Mouse (Mus musculus): ENCODE results near the gene C530008M17Rik. TPM values are rescaled to one million over a fixed set of nuclear protein-coding genes. Genes with fewer than 3 reads are reported as not detected.

C530008M17Rik gene
- total and polyA plus RNA-seq, 3 experiments: 3.2 to 10.6 TPM; not detected in 1

DNA sequence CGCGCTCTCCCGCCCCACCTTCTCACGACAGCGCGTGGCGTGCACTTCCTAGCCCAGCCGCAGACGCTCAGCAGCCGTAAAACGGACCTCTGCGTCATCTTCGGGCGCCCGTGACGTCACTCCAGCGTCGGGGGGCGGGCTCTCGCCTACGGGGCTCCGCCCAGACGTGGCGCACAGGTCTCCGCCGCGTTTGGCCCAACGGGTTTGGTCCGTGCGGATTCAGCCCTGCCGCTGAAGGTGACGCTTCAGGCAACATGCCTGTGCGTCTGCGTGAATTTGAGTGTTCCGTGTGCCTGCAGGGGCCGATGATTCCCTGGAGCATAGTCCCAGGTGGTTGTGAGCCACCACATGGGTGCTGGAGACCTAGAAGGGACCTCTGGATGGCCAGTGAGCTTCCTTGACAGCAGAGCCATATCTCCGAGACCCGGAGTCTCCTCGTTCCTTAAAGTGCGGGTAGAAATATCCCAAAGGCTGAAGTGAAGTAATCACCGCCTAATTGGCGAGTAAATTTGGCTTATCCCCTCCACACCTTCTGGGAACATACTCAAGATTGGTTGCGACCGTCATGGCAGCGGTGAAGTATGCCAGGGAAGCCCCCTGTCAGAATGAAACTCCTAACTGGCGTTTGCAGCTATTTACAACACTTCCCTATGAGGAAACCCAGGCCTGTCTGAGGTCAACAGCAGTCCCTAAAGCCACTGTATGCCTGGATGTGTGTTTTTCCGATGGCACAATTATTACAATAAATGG is 249.3 kb downstream of the C530008M17Rik start, which contains the start of gene Aasdh:
TSS of gene Aasdh (minus strand) at position 110 of the 750 bp plus-strand sequence.
- Histone ChIP-seq H3K9me3 (replicated peaks; ENCODE audit: insufficient read depth, low read length) (no peaks in the 10 kb centered on the region), H3K36me3 (ENCODE audit: control insufficient read depth in 1 of 2, insufficient read depth in 2 of 2, low read length in 2 of 2) (peaks cover 0 to 23% of the 10 kb centered on the region in 2 experiments; a peak in 3 of 4 replicates), H3K27ac (ENCODE audit: control insufficient read depth, low read depth, low read length) (peak within 1 kb of the TSS; percentile 86), H3K9ac (ENCODE audit: control insufficient read depth, low read depth, low read length, poor library complexity, severe bottlenecking) (peak within 1 kb of the TSS; percentile 86), H3K79me2 (ENCODE audit: control insufficient read depth, insufficient read depth, low read length, poor library complexity) (peaks cover 4% of the 10 kb centered on the region; the same call in 1 of the 2 replicates), H3K27me3 (ENCODE audit: control insufficient read depth in 1 of 2, insufficient read depth in 2 of 2, low read length in 2 of 2) (no peaks in the 10 kb centered on the region), H3K4me3 (ENCODE audit: control insufficient read depth in 1 of 2, insufficient read depth in 1 of 2, low read depth in 2 of 2, low read length in 2 of 2) (peak within 1 kb of the TSS; percentile 74 to 79), H3K4me1 (ENCODE audit: control insufficient read depth in 1 of 2, insufficient read depth in 2 of 2, low read length in 2 of 2) (peaks cover 7 to 13% of the 10 kb centered on the region in 2 experiments; a peak in 3 of 4 replicates)
- peak; percentile 99 for DNase-seq (ENCODE audit: low read depth, low spot score)
- TF ChIP-seq CHD1 (IDR thresholded peaks at IDR 0.05; ENCODE audit: low read depth, low read length) (no peak), E2F4 (IDR thresholded peaks at IDR 0.05; ENCODE audit: borderline replicate concordance, low read depth, low read length) (peak; percentile 57; the same call in 1 of the 2 replicates), POLR2A (IDR thresholded peaks at IDR 0.05; ENCODE audit: control insufficient read depth in 1 of 2, insufficient read depth in 1 of 2, low read depth in 1 of 2, low read length in 2 of 2, poor library complexity in 1 of 2) (peak; percentile 98 to 100), USF1 (IDR thresholded peaks at IDR 0.05; ENCODE audit: low read depth, low read length) (0 out of 2 replicates have a peak, but pooled peaks have one; percentile 33), MYC (IDR thresholded peaks at IDR 0.05; ENCODE audit: low read depth, low read length) (peak; percentile 87; the same call in 1 of the 2 replicates), USF2 (IDR thresholded peaks at IDR 0.05; ENCODE audit: borderline replicate concordance in 1 of 2, insufficient read depth in 1 of 2, low read depth in 1 of 2, low read length in 2 of 2) (no peak), ZNF384 (IDR thresholded peaks at IDR 0.05; ENCODE audit: low read depth, low read length) (no peak; the same call in 1 of the 2 replicates), EP300 (IDR thresholded peaks at IDR 0.05; ENCODE audit: low read depth in 1 of 2, low read length in 2 of 2) (peak in 1 of 2 experiments; percentile 49; a peak in 1 of 4 replicates), ZC3H11A (IDR thresholded peaks at IDR 0.05; ENCODE audit: low read depth, low read length) (peak; percentile 36; the same call in 1 of the 2 replicates), NELFE (IDR thresholded peaks at IDR 0.05; ENCODE audit: low read depth, low read length) (peak; percentile 99), ELF1 (IDR thresholded peaks at IDR 0.05; ENCODE audit: low read depth, low read length) (peak; percentile 94), POLR2AphosphoS2 (IDR thresholded peaks at IDR 0.05; ENCODE audit: low read length) (peak; percentile 99), ZKSCAN1 (IDR thresholded peaks at IDR 0.05; ENCODE audit: low read depth, low read length) (no peak), MAZ (IDR thresholded peaks at IDR 0.05; ENCODE audit: low read depth, low read length) (peak; percentile 94; the same call in 1 of the 2 replicates), UBTF (IDR thresholded peaks at IDR 0.05; ENCODE audit: borderline replicate concordance, insufficient read depth, low read depth, low read length) (0 out of 2 replicates have a peak, but pooled peaks have one; percentile 15), GABPA (IDR thresholded peaks at IDR 0.05; ENCODE audit: low read depth, low read length) (peak; percentile 84; the same call in 1 of the 2 replicates), ETS1 (IDR thresholded peaks at IDR 0.05; ENCODE audit: low read depth, low read length) (peak; percentile 52), CHD2 (IDR thresholded peaks at IDR 0.05; ENCODE audit: low read length) (no peak), RCOR1 (IDR thresholded peaks at IDR 0.05; ENCODE audit: low read depth, low read length) (peak; percentile 46; the same call in 1 of the 2 replicates), TCF12 (IDR thresholded peaks at IDR 0.05; ENCODE audit: low read depth, low read length) (peak; percentile 88), ZMIZ1 (IDR thresholded peaks at IDR 0.05; ENCODE audit: low read depth, low read length) (peak; percentile 98), POLR2AphosphoS5 (IDR thresholded peaks at IDR 0.05; ENCODE audit: borderline replicate concordance, low read depth, low read length) (no peak), HCFC1 (IDR thresholded peaks at IDR 0.05; ENCODE audit: low read depth, low read length) (peak; percentile 97), BHLHE40 (IDR thresholded peaks at IDR 0.05; ENCODE audit: borderline replicate concordance, low read depth, low read length) (no peak), MEF2A (IDR thresholded peaks at IDR 0.05; ENCODE audit: extremely low read depth, insufficient replicate concordance, low read depth, low read length, poor library complexity, severe bottlenecking) (no peak), MYB (IDR thresholded peaks at IDR 0.05; ENCODE audit: low read depth, low read length) (peak; percentile 64), MAX (IDR thresholded peaks at IDR 0.05; ENCODE audit: low read length) (peak; percentile 94), TAL1 (IDR thresholded peaks at IDR 0.05; ENCODE audit: low read length) (no peak), SMC3 (IDR thresholded peaks at IDR 0.05; ENCODE audit: low read depth, low read length) (no peak), MAFK (IDR thresholded peaks at IDR 0.05; ENCODE audit: borderline replicate concordance, low read depth, low read length) (no peak), KAT2A (conservative IDR thresholded peaks at IDR 0.05; ENCODE audit: low read depth, low read length) (peak; percentile 93), GATA1 (IDR thresholded peaks at IDR 0.05; ENCODE audit: low read depth, low read length) (no peak), CTCF (IDR thresholded peaks at IDR 0.05 in 2 of 3, conservative IDR thresholded peaks at IDR 0.05 in 1 of 3; ENCODE audit: control insufficient read depth in 1 of 3, insufficient read depth in 1 of 3, low read depth in 2 of 3, low read length in 3 of 3, poor library complexity in 1 of 3, severe bottlenecking in 1 of 3) (no peak), TBP (IDR thresholded peaks at IDR 0.05; ENCODE audit: low read depth, low read length) (peak; percentile 88), JUND (IDR thresholded peaks at IDR 0.05; ENCODE audit: low read depth, low read length) (no peak)
